Mouse (Mus musculus) urinary bladder, postnatal 36 days (tissue): ENCODE measurements around the gene Trim2.

ENCODE experiments used
- DNase-seq, 2 experiments: peaks; one replicate each; pipeline ENCODE4 v3.0.0; 2022; ENCODE audit warnings: low spot score in 2 of 2, mixed read lengths in 1 of 2

Trim2 gene

GRCm38 (mm10) chr3:84324000-84324399, 17.3 kb upstream of the Trim2 start:
- DNase-seq = peak in 1 of 2 experiments; percentile 31

- DNase-seq = peak in 1 of 2 experiments; percentile 9
Observed at GRCm38 (mm10) chr3:84319504-84319903, 12.8 kb upstream of the Trim2 start.

- DNase-seq = no peak
Observed at GRCm38 (mm10) chr3:84318865-84319264, 12.2 kb upstream of the Trim2 start.

GRCm38 (mm10) chr3:84314651-84315191, 8.0 kb upstream of the Trim2 start:
- peak; percentile 44 to 49 for DNase-seq

GRCm38 (mm10) chr3:84313801-84314541, 7.3 kb upstream of the Trim2 start:
- no peak for DNase-seq

- peak; percentile 54 to 61 for DNase-seq
Observed at GRCm38 (mm10) chr3:84313003-84313800, 6.5 kb upstream of the Trim2 start.

- DNase-seq = no peak
Observed at GRCm38 (mm10) chr3:84312326-84312725, 5.6 kb upstream of the Trim2 start.

DNA sequence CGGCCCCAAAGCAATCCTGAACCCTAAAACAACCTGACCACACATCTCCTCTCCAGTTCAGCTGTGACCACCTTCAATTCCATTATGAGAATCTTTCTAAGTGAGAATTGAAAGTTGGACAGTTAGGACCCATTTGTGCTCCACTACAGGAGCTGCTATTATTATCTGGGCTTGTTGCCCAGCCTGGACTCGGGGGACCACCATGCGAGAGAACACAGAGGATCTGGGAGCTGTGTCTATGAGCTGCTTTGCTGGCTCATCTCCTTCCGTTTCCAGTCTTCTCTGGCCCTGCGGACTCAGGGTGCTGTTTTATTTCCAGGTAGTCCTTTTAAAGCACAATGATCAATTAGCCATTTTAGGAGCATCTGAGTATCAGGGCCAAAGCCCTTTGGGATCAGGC, 839 bp upstream of the Trim2 start:
- DNase-seq = no peak

- DNase-seq = no peak
Observed at GRCm38 (mm10) chr3:84305722-84306510, 761 bp downstream of the Trim2 start.

GRCm38 (mm10) chr3:84305010-84305692, 1.5 kb downstream of the Trim2 start:
- peak in 1 of 2 experiments; percentile 20 for DNase-seq

DNA sequence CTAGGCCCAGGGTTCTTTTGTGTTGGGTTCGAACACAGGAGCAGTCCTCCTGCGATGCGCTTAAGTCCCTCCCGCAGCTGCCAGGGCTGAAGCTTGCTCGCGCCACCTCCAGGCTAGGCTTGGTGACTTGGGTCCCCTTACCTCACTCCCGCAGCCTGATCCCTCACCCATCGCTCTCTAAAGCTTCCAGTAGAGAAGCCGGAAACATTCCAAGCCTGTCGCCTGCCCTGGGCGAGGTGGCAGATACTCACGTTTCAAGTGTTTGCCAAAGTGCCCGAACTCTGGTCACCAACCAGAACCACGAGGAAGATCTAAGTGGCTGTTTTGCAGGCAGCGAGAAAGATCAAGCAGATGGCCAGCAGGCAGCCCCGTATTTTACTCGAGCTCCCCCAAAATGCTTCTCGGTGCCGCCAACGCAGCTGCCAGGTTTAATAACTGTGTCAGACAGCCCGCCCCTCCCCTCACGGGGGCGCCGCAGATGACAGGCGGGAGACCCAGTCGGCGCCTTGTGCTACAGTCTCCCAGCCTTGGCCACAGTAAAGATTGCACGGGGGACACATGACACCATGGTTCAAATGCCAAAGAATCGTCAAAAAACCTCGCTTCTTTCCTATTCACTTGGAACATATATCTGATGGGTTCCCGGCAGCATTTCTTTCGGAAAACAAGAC, 2.2 kb downstream of the Trim2 start:
- peak in 1 of 2 experiments; percentile 22 for DNase-seq

- DNase-seq = no peak
Observed at GRCm38 (mm10) chr3:84303395-84303949, 3.2 kb downstream of the Trim2 start.

- DNase-seq = peak in 1 of 2 experiments; percentile 21
Observed at GRCm38 (mm10) chr3:84302273-84302672, 4.4 kb downstream of the Trim2 start.

- no peak for DNase-seq
Observed at GRCm38 (mm10) chr3:84301674-84302073, 5.0 kb downstream of the Trim2 start.

DNA sequence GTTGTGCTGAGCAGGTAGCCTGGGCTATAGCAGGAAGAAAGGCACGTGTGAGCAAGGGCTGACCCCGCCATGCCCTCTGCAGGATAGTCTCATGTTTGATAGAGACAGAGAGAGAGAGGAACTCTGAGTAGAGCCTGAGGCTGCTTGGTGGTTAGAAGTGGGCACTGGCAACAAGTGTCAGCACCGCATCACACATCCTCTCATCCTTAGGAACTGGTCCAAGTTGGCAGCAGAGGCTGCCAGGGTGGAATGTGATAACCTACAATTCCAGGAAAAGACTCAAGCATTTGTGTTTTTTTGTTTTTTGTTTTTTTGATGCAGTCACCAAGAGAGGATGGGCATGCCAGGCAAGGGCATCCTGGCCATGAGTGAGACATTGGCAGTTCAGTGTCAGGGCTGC, 8.5 kb downstream of the Trim2 start:
- no peak for DNase-seq

- no peak for DNase-seq
Observed at GRCm38 (mm10) chr3:84296676-84297075, 10.0 kb downstream of the Trim2 start.

DNA sequence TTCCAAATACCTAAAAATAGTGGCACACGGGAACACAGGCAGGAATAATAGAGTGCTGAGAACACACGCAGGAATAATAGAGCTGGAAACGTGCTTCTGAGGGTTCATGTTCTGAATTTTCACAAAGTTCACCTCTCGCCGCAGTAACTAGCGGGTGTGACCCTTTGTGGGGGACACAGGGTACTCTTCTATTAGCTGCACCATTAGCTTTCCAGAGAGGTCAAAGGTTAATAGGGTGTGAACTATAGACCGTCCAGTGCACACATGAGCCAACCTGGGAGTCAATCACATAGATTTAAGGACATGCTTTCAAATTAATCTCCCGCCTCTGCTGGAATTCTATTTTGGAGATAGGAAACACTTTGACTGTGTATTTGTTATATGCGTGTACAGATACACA, 11.9 kb downstream of the Trim2 start:
- no peak for DNase-seq

GRCm38 (mm10) chr3:84293666-84294595, 12.7 kb downstream of the Trim2 start:
- no peak for DNase-seq

DNA sequence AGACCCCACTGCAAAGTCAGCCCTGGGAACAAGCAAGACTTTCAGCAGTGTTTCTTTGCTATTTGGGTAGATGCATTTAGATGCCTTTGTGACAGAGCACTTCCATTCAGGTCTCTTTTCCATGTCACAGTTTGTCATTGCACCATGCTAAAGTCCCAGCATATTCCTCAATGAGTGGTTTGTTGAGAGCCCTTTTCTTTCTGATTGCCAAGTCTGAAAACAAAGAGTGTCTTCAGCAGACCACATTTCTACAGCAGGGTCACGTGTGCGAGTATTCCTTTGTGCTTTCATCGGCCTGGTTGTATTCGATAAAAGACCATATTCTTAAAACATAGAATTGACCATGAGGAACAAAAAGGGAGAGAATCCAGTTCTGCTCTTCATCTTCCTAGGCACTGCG, 14.4 kb downstream of the Trim2 start:
- no peak for DNase-seq
